Mouse (Mus musculus): Measurements from ENCODE around the gene Pitpnb. TPM values are rescaled to one million over a fixed set of nuclear protein-coding genes. Genes with fewer than 3 reads are reported as not detected.

Pitpnb gene
- 32.8 and 47.4 TPM in 2 replicates for total RNA-seq (2015; ENCODE audit: low replicate concordance)
- total RNA-seq (2017; ENCODE audit: low replicate concordance) = 14.5 and 15.7 TPM in 2 replicates

DNA sequence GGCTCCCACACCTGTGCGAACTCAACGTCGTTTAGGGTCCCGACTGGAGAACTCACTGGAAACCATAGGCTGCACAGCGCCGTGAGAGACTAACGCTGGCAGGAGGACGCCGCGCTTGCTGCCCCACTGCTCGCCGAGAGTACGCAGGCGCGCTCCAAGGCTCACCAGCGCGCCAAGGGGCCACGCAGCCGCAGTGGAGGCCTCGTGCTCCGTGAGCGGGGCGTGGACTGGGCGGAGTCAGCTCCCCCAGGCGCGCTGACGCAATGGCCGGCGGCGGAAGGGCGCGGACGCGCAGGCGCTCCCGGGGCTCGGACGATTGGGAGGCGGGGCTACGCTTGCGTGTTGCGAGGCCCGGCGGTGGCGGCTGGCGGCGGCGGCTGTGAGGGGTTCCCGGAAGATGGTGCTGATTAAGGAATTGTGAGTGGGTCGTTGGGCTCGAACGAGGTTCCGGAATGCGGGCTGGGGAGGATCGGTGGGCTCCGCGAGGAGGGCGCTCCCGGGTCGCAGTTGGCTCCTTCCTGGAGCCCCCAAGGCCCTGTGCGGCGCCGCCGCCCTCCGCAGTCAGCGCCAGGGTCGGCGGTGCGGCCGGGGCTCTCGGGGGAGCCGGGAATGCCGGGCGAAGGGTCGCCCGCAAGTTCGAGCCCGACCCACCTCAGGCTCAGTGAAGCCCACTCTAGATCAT, at the start of gene Pitpnb:
Pitpnb (plus strand) TSS at position 347 of the 682 bp plus-strand sequence.
- ATAC-seq (replicated peaks; ENCODE audit: low FRiP score, poor library complexity, severe bottlenecking) = peak; percentile 98

DNA sequence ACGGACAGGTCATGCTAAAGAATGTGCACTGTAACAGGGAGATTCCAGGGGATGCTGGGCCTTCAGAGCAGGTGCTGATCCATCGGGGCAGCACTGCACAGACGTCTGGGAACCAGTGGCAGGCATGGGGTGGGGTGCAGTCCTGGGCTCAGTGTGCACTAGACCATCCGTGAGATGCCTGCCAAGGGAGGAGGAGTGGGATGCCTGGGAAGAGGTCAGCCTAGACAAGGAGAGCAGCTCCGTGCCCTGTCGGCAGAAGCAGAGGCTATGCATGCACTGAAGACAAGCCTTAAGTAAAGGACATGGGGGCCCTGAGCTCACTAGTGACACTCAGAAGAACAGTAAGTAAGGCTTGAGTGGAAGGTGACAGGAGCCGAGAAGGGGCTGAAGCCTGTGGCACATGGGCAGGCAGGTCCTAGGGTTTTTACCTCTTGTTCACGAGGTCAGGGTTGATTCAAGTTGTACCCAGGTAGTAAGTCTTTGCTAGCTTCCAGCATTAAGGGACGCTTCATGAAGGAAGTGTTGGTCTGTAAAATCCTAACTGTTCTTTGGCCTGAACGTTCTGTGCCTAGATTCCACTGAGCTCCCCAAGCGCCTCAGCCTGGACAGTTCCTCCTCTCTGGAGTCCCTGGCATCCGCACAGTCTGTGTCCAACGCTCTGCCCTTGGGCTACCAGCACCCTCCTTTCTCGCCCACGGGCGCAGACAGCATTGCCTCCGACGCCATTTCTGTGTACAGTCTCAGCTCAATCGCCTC, 46.0 kb upstream of the Pitpnb start:
- no peak for ATAC-seq (replicated peaks; ENCODE audit: low FRiP score, poor library complexity, severe bottlenecking)

DNA sequence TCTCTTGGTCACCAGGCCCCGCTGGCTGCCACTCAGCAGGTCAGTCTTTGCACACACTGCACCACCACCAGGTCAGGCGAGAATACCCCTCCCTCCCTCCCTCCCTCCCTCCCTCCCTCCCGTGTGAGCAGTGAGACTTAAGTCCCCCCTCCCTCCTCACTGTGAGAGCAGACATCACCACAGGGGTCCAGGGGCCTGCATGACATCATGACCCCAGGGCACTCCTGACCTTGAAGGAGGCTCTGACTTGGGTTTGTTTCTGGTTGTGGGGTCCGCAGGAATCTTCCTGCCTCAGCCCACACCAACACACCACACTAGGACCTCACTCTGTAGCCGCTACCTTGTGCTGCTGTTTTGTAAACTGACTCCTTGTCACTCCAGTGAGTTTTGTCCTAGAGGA, 43.0 kb upstream of the Pitpnb start:
- ATAC-seq (replicated peaks; ENCODE audit: low FRiP score, poor library complexity, severe bottlenecking) = no peak

DNA sequence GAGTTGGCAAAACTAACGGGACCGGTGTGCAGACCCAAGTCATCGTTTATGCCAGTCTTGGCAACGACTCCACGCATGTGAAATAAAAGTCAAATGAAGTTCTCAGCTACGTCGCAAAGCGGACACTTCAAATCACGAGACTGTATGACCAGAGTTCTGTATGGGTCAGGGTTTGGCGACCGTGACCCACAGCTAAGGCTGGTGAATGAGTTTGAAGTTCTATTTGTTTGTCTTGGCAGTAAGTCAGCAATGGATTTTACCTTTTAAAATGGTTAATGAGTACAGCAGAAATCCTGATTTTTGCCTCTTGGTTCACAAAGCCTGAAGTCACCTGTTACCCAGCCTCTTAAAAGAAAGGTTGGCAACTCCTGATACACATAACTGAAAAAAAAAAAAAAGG, 42.1 kb upstream of the Pitpnb start:
- no peak for ATAC-seq (replicated peaks; ENCODE audit: low FRiP score, poor library complexity, severe bottlenecking)

DNA sequence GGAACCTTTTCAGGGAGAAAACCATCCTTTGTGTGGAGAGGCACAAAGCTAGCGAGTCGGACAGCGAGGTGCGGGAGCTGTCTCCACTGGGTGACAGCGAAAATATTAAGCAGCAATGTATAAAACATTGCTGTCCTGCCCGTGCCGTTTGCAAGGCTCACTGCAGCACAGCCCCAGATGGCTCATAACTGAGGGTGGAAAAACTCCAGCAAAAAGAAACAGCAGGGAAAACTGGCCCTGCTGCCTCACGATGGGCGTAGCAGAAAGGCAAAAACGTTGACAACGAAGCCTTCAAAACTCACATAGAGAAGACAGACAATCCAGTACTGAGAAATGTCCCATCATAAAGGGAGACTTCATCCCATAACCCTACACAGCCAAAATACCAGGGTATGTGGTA, 40.5 kb upstream of the Pitpnb start:
- ATAC-seq (replicated peaks; ENCODE audit: low FRiP score, poor library complexity, severe bottlenecking) = no peak

DNA sequence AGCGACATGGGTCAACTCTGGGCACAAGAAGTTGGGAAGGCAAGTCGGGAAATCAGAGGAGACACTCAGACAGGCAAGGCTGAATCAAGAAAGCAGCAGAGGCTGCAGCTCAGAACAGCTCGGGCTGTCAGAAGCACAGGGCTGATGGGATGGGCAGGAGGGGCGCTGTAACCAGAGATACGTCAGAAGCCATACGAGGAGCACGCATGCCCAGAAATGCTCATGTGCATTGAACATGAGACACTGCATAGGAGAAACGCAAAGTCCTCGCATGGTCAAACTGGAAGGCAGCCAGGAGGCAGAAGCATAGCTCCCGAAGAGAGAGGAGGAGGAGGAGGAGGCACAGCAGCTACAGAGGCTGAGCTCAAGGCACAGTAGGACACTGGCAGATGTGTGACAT, 38.9 kb upstream of the Pitpnb start:
- no peak for ATAC-seq (replicated peaks; ENCODE audit: low FRiP score, poor library complexity, severe bottlenecking)

DNA sequence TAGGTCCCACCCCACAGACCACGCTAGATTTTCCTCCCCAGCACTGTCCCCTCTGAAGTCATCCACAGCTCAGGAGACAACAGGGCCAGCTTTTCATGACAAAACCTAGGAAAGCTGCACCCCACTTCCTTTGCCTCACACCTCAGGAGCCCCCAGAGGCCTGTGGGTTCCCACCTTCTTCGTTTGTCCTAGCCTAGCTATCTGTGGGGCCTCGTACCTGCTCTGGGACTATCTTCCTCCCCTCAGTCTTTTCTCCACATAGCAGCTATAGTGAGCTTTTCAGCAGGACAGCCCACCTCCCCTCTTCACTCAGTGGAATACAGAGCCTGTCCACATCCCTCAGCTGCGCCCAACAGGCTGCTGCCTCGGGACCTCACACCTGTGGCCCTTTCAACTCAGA, 32.8 kb upstream of the Pitpnb start:
- no peak for ATAC-seq (replicated peaks; ENCODE audit: low FRiP score, poor library complexity, severe bottlenecking)

DNA sequence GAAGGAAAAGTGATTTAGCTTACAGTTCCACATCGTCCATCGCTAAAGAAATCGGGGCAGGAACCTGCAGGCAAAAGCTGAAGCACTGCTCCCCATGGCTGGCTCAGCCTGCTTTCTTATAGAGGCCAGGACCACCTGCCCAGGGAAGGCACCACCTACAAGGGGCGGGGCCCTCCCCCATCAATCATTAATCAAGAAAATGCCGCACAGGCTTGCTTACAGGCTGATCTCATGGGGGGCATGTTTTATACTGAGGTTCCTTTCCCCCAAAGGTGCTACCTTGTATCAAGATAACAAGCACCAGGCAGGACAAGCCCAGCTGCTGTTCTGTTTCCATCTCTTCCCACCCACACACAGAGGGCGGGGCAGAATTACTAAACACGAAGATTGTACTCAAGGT, 31.9 kb upstream of the Pitpnb start:
- ATAC-seq (replicated peaks; ENCODE audit: low FRiP score, poor library complexity, severe bottlenecking) = no peak

DNA sequence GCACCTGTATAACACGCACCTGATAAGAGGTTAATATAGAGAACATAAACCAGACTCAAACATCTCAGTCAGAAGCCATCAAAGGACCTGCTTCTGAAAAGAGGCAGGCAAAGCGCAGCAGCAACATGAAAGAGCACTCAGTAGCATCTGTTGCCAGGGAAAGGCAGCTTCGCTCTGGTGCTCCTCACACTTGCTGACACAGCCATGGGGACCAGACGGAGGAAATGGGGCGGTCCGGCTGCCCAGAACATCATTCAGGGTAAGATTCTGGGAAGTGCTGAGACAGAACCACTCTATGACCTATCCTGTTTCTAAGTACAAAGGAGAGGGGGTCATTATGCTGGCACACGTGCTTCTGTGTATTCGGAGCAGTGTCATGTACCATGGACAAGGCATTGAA, 29.8 kb upstream of the Pitpnb start:
- no peak for ATAC-seq (replicated peaks; ENCODE audit: low FRiP score, poor library complexity, severe bottlenecking)

DNA sequence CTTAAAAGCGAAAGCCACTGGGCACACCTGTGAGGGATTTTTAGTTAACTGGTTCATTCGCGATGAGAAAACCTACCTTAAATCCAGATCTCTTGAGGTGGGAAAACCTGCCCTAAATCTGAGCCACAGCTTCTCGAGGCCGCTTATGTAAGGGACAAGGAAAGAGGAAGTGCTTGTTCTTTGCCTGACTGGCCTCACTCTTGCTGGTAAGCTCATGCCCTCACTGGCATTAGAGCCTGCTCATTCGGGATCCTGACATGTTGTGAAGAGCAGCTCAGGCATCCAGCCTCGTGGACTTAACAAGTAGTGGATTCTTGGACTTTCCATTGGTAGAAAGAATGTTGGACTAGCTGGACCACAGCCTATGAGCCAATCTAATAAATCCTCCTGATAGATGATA, 28.8 kb upstream of the Pitpnb start:
- no peak for ATAC-seq (replicated peaks; ENCODE audit: low FRiP score, poor library complexity, severe bottlenecking)

DNA sequence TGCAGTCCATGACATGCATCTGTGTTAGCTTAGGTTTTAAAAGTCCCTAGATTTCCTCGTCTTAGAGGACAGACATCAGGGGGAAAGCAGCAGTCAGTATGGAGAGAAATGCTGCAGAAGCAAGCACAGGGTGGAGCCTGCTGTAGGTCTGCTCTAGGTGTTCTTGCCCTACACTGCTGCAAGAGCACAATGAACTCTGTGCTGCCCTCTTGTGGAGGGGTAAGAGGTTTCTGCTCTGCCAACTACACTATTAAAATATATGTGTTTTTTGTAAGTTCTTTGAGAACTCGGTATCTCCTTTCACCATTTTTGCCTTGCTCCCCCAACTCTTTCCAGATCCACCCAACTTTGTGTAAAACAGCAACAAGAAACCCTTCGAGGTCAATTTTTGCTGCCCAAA, 25.8 kb upstream of the Pitpnb start:
- ATAC-seq (replicated peaks; ENCODE audit: low FRiP score, poor library complexity, severe bottlenecking) = no peak

DNA sequence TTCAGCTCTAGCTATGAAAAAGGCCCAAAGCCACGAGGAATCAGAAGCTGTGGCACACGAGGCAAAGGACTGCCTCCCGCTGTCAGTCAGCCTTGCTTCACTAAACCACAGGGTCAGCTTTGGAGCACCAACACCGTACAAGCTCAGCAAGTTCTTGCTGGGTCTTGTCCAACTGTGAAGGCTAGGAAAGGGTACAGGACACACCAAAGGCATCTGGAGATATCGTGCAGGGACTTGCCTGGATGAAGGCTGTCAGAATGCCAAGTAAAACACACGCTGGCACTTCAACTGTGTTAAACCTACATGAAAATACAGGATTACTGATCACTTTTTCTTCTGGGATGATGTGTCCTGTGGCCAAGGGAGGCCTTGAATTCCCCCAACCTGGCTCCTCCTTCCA, 20.4 kb upstream of the Pitpnb start:
- no peak for ATAC-seq (replicated peaks; ENCODE audit: low FRiP score, poor library complexity, severe bottlenecking)

DNA sequence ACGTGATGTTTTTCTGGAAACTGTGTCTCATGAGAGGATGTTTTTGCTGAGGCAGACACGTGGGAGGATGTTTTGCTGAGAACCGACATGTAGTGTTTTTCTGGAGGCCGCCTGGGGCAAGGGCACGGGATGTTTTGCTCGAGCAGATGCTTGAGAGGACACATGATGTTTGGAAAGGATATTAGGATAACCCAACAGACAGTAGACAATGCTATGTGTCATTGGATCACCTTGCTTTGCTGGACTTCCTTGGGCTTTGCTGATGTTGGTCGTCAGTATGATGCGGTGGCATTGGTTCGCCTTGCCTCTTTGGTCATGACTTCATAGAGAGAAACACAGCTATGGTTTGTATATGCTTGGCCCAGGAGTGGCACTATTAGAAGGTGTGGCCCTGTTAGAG, 16.7 kb upstream of the Pitpnb start:
- no peak for ATAC-seq (replicated peaks; ENCODE audit: low FRiP score, poor library complexity, severe bottlenecking)

DNA sequence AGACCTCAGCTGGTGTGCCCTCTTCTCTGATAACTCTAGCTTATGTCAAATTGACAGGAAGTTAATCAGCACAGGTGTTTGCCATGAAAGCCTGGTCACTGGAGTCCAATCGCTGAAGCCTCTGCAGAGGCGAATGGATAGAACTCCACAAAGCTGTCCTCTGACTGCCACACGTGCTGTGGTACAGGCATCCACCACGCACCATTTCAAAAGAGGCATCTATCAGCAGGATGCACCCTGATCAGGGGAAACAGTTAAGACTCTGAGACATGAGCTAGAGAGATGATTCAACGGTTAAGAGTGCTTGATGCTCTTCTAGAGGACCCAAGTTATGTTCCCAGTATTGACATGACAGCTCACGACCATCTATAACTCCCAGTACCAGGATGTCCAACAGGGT, 15.5 kb upstream of the Pitpnb start:
- no peak for ATAC-seq (replicated peaks; ENCODE audit: low FRiP score, poor library complexity, severe bottlenecking)

DNA sequence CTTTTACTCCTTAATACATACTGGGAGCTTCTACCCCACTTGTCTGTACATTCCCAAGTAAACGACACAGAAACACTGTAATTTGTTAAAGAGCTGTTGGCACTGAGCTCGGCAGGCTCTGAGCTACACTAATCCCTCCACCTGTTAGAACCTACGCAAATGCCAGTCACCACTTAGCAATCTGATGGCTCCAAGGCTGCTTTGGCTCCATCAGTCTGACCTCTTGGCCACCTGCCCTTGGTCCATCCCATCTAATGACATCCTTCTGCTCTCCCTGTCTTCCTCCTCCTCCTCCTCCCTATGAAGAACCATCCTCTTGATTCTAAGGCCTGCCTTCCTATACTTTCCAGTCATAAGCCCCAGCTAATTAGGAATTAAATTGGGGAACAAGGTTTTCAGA, 13.0 kb upstream of the Pitpnb start:
- no peak for ATAC-seq (replicated peaks; ENCODE audit: low FRiP score, poor library complexity, severe bottlenecking)

DNA sequence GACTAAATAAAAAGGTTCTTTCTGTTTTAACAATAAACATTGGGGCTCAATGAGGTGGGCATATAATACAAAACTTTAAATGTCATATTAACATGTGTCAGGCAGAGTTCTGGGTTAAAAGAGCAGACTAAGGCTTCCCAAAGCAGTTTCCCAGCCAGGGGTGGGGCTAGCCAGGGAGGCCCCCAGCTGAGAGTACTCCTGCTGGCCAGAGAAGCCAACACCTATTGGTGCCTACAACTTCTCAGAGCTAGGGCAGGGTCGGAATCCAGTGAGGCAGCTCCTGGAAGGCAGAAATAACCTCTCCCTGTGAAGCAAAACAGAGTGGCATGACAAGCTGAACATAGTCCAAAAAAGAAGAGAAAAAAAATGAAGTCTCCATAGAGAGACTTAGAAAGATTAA, 11.6 kb upstream of the Pitpnb start:
- no peak for ATAC-seq (replicated peaks; ENCODE audit: low FRiP score, poor library complexity, severe bottlenecking)

DNA sequence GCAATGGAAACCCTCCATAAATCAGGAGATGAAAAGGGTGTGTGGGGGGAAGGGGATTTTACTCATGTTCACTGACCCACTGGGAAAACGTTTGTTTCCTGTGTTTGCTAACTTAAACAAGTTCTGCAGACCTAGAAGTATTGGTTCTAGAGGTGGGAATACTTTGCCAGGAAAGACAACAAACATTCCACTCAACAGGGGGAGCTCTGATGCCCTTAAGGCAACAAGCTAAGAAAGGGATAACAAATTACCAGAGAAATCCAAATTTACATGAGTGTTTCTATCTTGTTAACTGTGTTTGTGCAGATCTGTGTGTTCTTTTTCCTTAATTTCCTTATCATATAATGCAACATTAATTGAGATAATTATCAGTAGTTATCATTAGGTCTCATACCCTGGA, 4.8 kb upstream of the Pitpnb start:
- ATAC-seq (replicated peaks; ENCODE audit: low FRiP score, poor library complexity, severe bottlenecking) = no peak

DNA sequence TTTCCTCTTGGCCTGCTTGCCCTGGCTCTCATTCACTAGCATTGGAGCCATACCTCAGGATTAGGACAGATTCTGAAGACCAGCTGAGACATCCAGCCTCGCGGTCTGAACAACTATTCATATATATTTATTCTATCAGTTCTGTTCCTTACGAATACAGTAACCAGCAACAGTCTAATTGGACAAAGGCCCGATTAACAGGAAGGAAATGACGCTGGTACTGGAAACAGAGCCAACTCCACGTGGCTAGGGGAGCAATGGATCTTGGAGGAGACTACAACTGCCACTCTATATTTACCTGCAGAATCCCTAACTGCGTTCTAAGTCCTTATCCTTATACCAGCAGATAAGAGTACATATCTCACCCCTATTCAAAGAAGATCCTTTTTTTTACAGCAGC, 3.1 kb upstream of the Pitpnb start:
- ATAC-seq (replicated peaks; ENCODE audit: low FRiP score, poor library complexity, severe bottlenecking) = no peak

DNA sequence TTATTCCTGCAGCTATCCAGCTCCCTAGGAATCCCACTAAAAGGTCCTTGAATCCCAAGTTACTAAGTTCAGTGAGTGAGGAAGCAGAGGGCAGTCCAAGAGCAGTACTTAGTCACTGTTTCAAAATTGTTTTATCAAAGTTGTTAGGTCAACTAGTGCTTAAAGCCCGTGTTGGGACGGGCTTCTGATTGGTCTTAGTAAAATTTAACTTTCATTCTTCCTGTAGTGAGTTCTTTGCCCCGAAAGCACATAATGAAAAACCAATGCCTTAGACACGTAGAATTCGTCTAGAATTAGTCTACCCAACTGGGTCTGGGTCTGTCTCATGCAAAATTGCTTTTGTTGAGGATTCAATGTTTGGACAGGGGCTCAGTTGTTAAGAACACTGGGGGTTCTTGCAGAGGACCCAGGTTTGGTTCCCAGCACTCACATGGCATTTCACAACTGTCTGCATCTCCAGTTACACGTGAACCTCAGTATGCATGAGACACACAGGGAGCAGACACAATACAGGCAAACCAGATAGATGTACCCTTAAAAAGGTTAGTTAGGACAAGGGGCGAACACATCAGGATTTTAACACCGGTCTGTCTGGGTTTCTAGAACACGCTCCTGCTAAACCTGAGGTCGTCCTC, 664 bp upstream of the Pitpnb start:
- ATAC-seq (replicated peaks; ENCODE audit: low FRiP score, poor library complexity, severe bottlenecking) = peak; percentile 23

DNA sequence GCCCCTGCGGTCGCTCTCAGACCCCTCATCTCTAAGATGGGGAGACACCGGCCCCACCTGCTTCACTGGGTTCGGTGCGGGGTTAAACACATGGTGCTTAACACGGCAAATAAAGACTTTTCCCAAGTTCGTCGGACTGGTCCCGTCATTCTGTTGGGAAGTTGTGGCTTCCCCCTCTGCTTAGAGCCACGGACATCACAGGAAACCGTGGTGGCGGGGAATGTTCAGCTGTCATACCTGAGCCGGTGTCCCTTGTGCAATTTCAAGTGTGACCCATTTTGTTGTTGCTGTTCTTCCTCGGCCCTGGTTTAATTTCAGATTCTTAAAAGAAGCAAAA, 504 bp downstream of the Pitpnb start:
- ATAC-seq (replicated peaks; ENCODE audit: low FRiP score, poor library complexity, severe bottlenecking) = 0 out of 2 replicates have a peak, but pooled peaks have one; percentile 5

Measured in erythroid progenitor cell, adult 5-6 weeks (primary cell).